Mouse (Mus musculus): ENCODE results near the gene Psma3. TPM values are rescaled to one million over a fixed set of nuclear protein-coding genes. Genes with fewer than 3 reads are reported as not detected.
"Not testable (repeated sequence)": the region's sequence is repeated elsewhere in the genome, so short reads cannot be mapped to it uniquely, and the experiment has no call there.

Gene Psma3
- polyA plus RNA-seq, 1 experiment from 2014 or later, result 492 TPM

GRCm38 (mm10) chr12:71006141-71006540, 31.7 kb downstream of the Psma3 start:
- Histone ChIP-seq H3K27me3 (no peaks in the 10 kb centered on the region), H3K27ac (replicated peaks) (no peak overlapping the region), H3K4me3 (no peak overlapping the region), H3K4me2 (no peak overlapping the region), H3K9me3 (no peaks in the 10 kb centered on the region), H3K4me1 (replicated peaks) (no peaks in the 10 kb centered on the region), H3K36me3 (peaks cover 61% of the 10 kb centered on the region), H3K9ac (no peak overlapping the region)
- 89% methylated on average over 6 of the region's 6 CpGs for WGBS
- no peak for ATAC-seq (ENCODE audit: low FRiP score, low read depth)

GRCm38 (mm10) chr12:71006901-71007300, 32.5 kb downstream of the Psma3 start:
- no peak overlapping the region for H3K4me2 ChIP-seq
- no peaks in the 10 kb centered on the region for H3K27me3 ChIP-seq
- no peaks in the 10 kb centered on the region for H3K9me3 ChIP-seq
- no peak overlapping the region for H3K9ac ChIP-seq
- ATAC-seq (ENCODE audit: low FRiP score, low read depth), result no peak
- H3K4me3 ChIP-seq, result no peak overlapping the region
- no peak overlapping the region for H3K27ac ChIP-seq (replicated peaks)
- H3K36me3 ChIP-seq, result peaks cover 61% of the 10 kb centered on the region
- WGBS, result 91% methylated on average over 7 of the region's 7 CpGs
- peaks cover 2% of the 10 kb centered on the region for H3K4me1 ChIP-seq (replicated peaks)

GRCm38 (mm10) chr12:71009769-71010168, 35.3 kb downstream of the Psma3 start:
- peaks cover 26% of the 10 kb centered on the region for H3K4me1 ChIP-seq (replicated peaks)
- no peak overlapping the region for H3K4me2 ChIP-seq
- H3K9ac ChIP-seq, result no peak overlapping the region
- no peaks in the 10 kb centered on the region for H3K9me3 ChIP-seq
- WGBS, result 73% methylated on average over 4 of the region's 4 CpGs
- H3K36me3 ChIP-seq, result peaks cover 53% of the 10 kb centered on the region
- H3K27ac ChIP-seq (replicated peaks), result no peak overlapping the region
- H3K27me3 ChIP-seq, result no peaks in the 10 kb centered on the region
- H3K4me3 ChIP-seq, result no peak overlapping the region
- ATAC-seq (ENCODE audit: low FRiP score, low read depth), result no peak

- Histone ChIP-seq H3K4me1 (replicated peaks) (peaks cover 33% of the 10 kb centered on the region), H3K9ac (peak overlapping the region; percentile 88), H3K27me3 (no peaks in the 10 kb centered on the region), H3K4me3 (peak overlapping the region; percentile 79), H3K4me2 (peak overlapping the region; percentile 84), H3K9me3 (no peaks in the 10 kb centered on the region), H3K36me3 (peaks cover 11% of the 10 kb centered on the region), H3K27ac (replicated peaks) (peak overlapping the region; percentile 99)
- ATAC-seq (ENCODE audit: low FRiP score, low read depth), result no peak
- WGBS, result under 1% methylated on average over 31 of the region's 32 CpGs
These were observed 40.5 kb downstream of the Psma3 start for GRCm38 (mm10) chr12:71014845-71015362.

- peak; percentile 98 for ATAC-seq (ENCODE audit: low FRiP score, low read depth)
- Histone ChIP-seq H3K27me3 (no peaks in the 10 kb centered on the region), H3K9ac (peak within 1 kb of the TSS; percentile 88), H3K27ac (replicated peaks) (peak within 1 kb of the TSS; percentile 99), H3K36me3 (peaks cover 9% of the 10 kb centered on the region), H3K4me3 (peak within 1 kb of the TSS; percentile 79), H3K9me3 (no peaks in the 10 kb centered on the region), H3K4me2 (peak within 1 kb of the TSS; percentile 92), H3K4me1 (replicated peaks) (peaks cover 33% of the 10 kb centered on the region)
- WGBS, result under 1% methylated on average over 61 of the region's 61 CpGs
These were observed 41.2 kb downstream of the Psma3 start, which contains the start of gene Arid4a for GRCm38 (mm10) chr12:71015363-71016210. Gene Arid4a (plus strand): TSS chr12:71015990.

- peaks cover 14% of the 10 kb centered on the region for H3K36me3 ChIP-seq
- ATAC-seq (ENCODE audit: low FRiP score, low read depth), result no peak
- no peaks in the 10 kb centered on the region for H3K9me3 ChIP-seq
- peak overlapping the region; percentile 72 for H3K9ac ChIP-seq
- peaks cover 33% of the 10 kb centered on the region for H3K4me1 ChIP-seq (replicated peaks)
- H3K4me2 ChIP-seq, result peak overlapping the region; percentile 92
- WGBS, result under 1% methylated on average over 32 of the region's 33 CpGs
- no peaks in the 10 kb centered on the region for H3K27me3 ChIP-seq
- H3K27ac ChIP-seq (replicated peaks), result peak overlapping the region; percentile 89
- H3K4me3 ChIP-seq, result peak overlapping the region; percentile 79
These were observed 41.7 kb downstream of the Psma3 start for GRCm38 (mm10) chr12:71016211-71016502.

GRCm38 (mm10) chr12:71016503-71017241, 42.3 kb downstream of the Psma3 start:
- Histone ChIP-seq H3K4me3 (peak overlapping the region; percentile 79), H3K36me3 (peaks cover 19% of the 10 kb centered on the region), H3K4me2 (peak overlapping the region; percentile 92), H3K4me1 (replicated peaks) (peaks cover 33% of the 10 kb centered on the region), H3K27ac (replicated peaks) (peak overlapping the region; percentile 89), H3K9ac (peak overlapping the region; percentile 72), H3K27me3 (no peaks in the 10 kb centered on the region), H3K9me3 (no peaks in the 10 kb centered on the region)
- ATAC-seq (ENCODE audit: low FRiP score, low read depth), result no peak
- under 1% methylated on average over 48 of the region's 82 CpGs for WGBS

- Histone ChIP-seq H3K9me3 (no peaks in the 10 kb centered on the region), H3K4me2 (peak overlapping the region; percentile 92), H3K9ac (peak overlapping the region; percentile 72), H3K4me3 (peak overlapping the region; percentile 79), H3K27me3 (no peaks in the 10 kb centered on the region), H3K4me1 (replicated peaks) (peaks cover 28% of the 10 kb centered on the region), H3K27ac (replicated peaks) (peak overlapping the region; percentile 89), H3K36me3 (peaks cover 22% of the 10 kb centered on the region)
- ATAC-seq (ENCODE audit: low FRiP score, low read depth), result no peak
- 18% methylated on average over 5 of the region's 5 CpGs for WGBS
These were observed 42.8 kb downstream of the Psma3 start for GRCm38 (mm10) chr12:71017242-71017571.

- H3K4me2 ChIP-seq, result no peak overlapping the region; the same call in 1 of the 2 replicates
- peaks cover 23% of the 10 kb centered on the region for H3K36me3 ChIP-seq
- ATAC-seq (ENCODE audit: low FRiP score, low read depth), result no peak
- no peaks in the 10 kb centered on the region for H3K9me3 ChIP-seq
- H3K4me1 ChIP-seq (replicated peaks), result peaks cover 25% of the 10 kb centered on the region
- 82% methylated on average over 10 of the region's 10 CpGs for WGBS
- H3K4me3 ChIP-seq, result 0 out of 2 replicates have a peak overlapping the region, but pooled peaks have one; percentile 79
- H3K27me3 ChIP-seq, result no peaks in the 10 kb centered on the region
- H3K9ac ChIP-seq, result 0 out of 2 replicates have a peak overlapping the region, but pooled peaks have one; percentile 4
- H3K27ac ChIP-seq (replicated peaks), result no peak overlapping the region
These were observed 43.4 kb downstream of the Psma3 start for GRCm38 (mm10) chr12:71017827-71018226.

GRCm38 (mm10) chr12:71019211-71019610, 44.8 kb downstream of the Psma3 start:
- Histone ChIP-seq H3K27ac (replicated peaks) (no peak overlapping the region), H3K9me3 (no peaks in the 10 kb centered on the region), H3K36me3 (peaks cover 33% of the 10 kb centered on the region), H3K4me3 (no peak overlapping the region), H3K4me2 (no peak overlapping the region), H3K9ac (no peak overlapping the region), H3K4me1 (replicated peaks) (peaks cover 12% of the 10 kb centered on the region), H3K27me3 (no peaks in the 10 kb centered on the region)
- 88% methylated on average over 8 of the region's 8 CpGs for WGBS
- ATAC-seq (ENCODE audit: low FRiP score, low read depth), result no peak

- Histone ChIP-seq H3K36me3 (peaks cover 63% of the 10 kb centered on the region), H3K4me3 (no peak overlapping the region), H3K9ac (no peak overlapping the region), H3K4me2 (no peak overlapping the region), H3K27ac (replicated peaks) (no peak overlapping the region), H3K27me3 (no peaks in the 10 kb centered on the region), H3K4me1 (replicated peaks) (no peaks in the 10 kb centered on the region), H3K9me3 (no peaks in the 10 kb centered on the region)
- WGBS, result 94% methylated on average over 10 of the region's 10 CpGs
- ATAC-seq (ENCODE audit: low FRiP score, low read depth), result no peak
These were observed 50.0 kb downstream of the Psma3 start for GRCm38 (mm10) chr12:71024411-71024810.

- peaks cover 47% of the 10 kb centered on the region for H3K36me3 ChIP-seq
- H3K27me3 ChIP-seq; H3K4me3 ChIP-seq; H3K9me3 ChIP-seq; ATAC-seq (ENCODE audit: low FRiP score, low read depth); H3K4me2 ChIP-seq; H3K9ac ChIP-seq; H3K27ac ChIP-seq (replicated peaks); H3K4me1 ChIP-seq (replicated peaks): not testable (repeated sequence)
- WGBS, result 97% methylated on average over 8 of the region's 8 CpGs
These were observed 53.8 kb downstream of the Psma3 start for GRCm38 (mm10) chr12:71028265-71028664.

All from hindbrain, embryonic 15.5 days (tissue).